Mouse (Mus musculus) urinary bladder, adult 2 months (tissue): ENCODE data around the gene Gm10944. TPM values are rescaled to one million over a fixed set of nuclear protein-coding genes. Genes with fewer than 3 reads are reported as not detected.

ENCODE experiments used
- DNase-seq: peaks from one replicate; pipeline ENCODE4 v3.0.0; 2022; ENCODE audit warnings: low spot score
- polyA plus RNA-seq: library from polyadenylated mRNA; depleted of rRNA; stranded (reverse); fragments of >200 nt; gene quantifications from 2 replicates; pipeline ENCODE4 v1.2.3, GENCODE M21; 2012; rRNA removed

Gene Gm10944
- polyA plus RNA-seq = not detected in 2 replicates

DNA sequence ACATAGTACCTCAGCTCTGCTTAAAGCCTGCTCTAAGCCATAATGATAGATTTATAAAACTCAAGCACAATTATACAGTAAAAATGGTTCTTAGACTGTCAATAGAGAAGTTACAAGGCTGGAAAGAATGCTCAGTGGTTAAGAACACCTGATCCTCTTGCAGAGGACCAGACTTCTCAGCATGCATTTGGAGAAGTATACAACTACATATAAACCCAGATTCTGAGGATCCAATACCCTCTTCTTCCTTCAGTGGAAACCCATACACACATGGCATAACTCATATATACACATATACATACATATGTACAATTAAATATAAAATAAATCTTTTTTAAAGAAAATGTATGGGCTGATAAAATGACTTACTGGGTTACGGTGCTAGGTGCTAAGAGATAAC is at the start of gene Gm10944:
Gm10944 (plus strand) TSS at position 301 of the 400 bp plus-strand sequence.
- no peak for DNase-seq

DNA sequence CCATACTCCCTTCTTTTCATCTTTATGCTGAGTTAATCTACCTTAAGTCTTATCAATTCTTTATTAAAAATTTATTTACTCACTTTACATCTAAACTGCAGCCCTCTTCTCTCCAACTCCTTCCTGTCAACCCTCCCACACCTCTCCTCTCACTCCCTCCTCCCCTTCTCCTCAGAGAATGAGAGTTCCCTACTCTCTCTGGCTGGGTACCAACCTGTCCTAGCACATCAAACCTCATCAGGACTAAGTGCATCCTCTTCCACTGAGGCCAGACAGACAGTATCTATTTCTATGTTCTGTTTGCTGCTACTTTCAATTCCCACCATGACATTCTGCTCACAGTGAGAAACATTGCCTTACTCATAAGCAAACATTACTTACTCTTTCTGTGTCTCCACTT is 25.2 kb upstream of the Gm10944 start:
- no peak for DNase-seq

DNA sequence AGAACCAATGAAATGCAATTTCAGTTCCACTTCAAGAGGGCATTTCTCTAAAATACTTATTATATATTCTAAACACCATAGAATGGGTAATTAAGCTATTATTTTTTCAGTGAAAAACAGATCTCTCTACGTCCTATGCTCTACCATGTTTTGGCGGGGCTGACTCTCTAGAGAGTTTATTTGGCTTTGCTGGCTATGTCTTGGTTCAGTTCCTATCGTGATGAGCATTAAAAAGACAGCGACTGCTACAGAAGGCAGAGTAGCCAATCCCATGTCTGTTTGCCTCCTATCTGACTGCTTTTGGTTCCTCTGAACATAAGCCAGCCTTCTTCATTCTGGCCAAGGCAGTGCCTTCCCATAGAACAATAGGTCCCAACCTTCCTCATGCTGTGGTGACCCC is 24.5 kb upstream of the Gm10944 start:
- no peak for DNase-seq

DNA sequence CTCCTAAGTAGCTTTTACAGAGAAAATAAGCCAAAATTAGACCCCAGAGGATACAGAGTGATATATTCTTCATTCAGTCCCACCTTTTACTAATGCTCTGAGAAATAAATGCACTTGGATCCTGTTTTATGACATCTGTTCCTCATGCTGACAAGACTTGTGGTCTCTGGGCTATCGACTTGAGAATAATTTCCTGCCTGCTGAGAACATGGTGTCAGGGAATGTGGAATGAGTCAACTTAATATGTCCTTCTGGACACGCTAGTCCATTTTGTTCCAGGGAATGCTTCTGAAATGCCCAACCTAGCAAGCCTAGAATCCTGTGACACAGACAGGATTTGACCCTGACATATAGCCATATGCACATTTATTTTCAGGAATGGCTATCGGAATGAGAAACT is 22.0 kb upstream of the Gm10944 start:
- no peak for DNase-seq

DNA sequence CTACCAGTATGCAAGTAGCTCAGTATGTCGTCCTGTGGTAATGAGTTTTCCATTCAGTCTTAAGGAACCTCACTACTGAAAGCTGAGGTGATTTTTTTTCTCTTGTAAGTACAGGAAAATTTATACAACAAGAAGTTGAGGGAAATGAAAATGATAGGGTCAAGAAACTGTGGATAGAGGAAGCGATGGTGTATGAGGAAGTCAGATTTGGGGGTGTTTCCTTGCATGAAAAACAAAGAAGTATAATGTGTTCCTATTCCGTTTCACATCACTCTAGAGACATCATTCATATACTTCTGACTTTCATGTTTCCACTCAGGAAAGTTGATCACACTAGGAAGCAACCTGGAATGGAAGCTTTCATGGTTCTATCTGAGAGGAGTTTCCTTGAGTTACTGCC is 21.2 kb upstream of the Gm10944 start:
- no peak for DNase-seq

DNA sequence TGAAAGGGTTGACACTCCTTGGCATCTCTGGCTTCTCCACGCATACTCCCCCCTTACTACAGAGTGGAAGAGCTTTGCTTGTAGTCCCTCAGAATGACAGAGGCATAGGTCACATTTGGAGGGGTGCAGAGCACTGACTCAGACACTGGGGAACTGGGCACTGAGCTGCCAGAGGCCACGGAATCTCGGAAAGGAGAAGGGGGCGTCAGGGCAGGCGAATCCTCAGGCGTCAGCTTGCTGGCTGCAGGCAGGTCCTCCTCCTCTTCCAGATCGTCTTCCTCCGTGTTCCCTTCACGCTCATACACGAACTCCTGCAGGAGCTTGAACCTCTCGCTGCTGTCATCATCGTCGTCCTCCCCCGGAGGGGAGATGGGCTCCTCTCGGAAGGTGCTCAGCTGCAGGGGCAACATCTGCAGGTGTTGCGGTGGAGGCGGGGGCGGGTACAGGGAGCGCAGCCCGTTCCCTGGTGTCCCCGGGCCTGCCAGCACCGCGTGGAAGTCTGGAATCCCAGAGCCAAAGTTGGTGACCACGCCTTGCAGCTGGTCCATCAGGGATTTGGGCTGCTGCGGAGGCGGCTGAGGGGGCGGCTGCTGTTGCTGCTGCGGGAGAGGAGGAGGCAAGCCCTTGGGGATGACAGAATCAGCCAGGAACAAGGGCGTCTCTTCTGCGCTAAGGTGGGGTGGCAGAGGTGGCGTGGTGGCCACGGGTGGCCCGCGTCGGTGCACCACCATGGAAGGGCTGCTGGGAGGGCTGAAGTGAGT is 7.9 kb downstream of the Gm10944 start:
- DNase-seq = no peak

DNA sequence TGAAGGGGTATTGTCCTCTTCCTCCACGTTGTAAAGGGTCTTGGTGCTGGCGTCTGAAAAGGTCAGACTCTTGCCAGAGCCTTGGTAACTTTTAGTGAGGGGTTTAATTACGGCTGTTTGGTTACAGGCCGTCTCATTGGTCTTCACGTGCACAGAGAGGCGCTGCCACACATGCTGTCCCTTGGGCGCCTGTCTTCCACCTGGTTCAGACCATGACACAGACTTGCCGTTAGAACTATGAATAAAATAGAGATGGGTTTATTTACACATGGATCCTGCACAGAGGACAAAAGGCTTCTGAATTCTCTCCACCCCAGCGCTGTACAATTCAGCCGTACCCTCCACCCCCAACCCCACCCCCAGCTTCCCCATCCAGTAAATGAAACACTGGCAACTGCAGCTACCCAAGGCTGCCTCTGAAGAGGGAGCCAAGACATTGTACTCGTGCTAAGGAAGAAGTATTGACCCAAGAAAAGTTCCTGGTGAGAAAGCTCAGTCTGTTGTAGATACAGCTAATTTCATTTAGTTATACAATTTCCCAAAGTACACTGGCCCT is 8.6 kb downstream of the Gm10944 start:
- no peak for DNase-seq

DNA sequence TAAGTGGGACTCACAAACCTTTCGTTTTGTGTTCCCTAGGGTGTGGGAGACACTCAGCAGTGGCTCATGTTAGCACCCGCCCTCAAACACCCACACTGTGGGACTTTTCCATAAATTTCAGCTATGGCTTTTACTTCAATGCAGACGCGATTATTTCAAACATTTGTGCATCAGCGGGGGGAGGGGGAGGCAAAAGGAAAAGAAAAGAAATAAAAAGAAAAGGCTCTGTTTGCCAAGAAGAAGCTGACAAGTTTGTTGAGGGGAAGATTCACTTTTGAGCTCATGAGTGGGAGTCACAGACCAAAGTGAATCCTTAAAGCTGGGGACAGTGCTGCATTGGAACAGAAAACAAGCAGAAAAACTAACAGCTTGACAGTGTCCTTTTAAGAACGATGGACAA is 16.3 kb downstream of the Gm10944 start:
- DNase-seq = no peak

DNA sequence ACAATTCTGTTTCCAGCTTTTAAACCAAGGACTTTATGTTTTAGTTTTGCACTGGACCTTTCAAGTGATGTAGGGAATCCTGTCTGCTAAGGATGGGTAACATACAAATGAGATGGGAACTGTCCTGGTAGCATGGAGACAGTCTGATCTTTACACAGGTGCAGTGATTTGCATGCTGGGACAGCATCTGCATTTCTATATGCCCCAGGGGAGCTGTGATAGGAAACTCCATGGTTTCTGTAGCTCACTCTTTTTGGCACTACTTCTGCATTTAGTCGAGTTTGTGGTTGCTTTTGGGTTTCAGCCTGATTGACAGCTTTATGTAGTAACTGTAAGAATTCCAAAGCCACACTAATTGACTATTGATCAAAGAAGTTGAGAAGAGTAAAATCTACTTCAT is 19.8 kb downstream of the Gm10944 start:
- no peak for DNase-seq

DNA sequence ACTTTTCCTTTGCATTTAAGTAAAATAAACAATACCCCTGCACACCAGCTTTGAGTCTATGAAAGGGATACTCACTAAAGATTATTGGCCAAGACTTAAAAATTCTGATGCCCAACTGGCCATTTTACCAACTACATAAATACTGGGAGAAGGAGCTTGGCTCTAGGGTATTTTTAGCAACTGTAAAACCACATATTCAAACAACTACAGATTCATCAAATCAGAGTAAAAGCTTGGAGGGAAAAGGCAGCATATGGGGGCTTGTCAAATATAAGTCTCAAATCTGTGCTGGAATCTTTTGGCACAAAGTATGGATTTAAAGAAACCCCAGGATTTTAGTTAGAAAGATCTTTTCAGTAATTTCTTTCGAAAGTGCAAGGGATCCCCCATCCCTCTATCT is 20.2 kb downstream of the Gm10944 start:
- no peak for DNase-seq

DNA sequence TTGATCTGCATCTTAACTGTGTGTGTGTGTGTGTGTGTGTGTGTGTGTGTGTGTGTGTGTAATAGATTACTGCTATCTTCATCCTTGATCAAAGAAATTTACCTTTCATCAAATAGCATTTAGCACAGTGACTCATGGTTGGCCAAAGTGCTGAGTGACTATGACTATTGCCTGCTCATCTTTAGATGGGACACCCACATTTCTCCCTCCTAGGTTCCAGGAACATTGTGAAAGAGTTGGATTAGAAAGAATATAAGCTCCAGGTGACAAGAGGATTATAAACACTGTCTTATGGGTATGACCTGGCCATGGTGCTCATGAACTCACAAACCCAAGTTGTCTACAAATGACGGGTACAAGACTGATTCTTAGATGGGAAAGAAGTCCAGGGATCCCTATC is 26.9 kb downstream of the Gm10944 start:
- no peak for DNase-seq

DNA sequence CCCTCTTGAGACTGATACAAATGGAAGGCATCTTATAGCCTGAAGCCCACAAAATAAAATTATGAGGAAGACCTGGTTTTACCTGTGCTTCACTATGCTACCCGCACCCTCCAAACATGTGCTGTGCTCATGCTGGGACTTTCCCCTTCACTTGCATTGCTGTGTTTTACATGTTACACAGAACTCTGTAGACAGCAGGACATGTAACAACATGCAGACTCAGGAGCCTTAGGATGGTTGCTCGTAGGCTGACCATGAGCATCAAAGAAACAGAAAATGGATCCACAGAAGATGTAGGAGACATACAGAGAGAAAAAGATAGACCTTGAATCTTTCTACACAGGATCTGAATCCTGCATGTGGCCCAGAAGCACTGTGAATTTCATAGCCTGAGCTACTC is 29.2 kb downstream of the Gm10944 start:
- DNase-seq = no peak

DNA sequence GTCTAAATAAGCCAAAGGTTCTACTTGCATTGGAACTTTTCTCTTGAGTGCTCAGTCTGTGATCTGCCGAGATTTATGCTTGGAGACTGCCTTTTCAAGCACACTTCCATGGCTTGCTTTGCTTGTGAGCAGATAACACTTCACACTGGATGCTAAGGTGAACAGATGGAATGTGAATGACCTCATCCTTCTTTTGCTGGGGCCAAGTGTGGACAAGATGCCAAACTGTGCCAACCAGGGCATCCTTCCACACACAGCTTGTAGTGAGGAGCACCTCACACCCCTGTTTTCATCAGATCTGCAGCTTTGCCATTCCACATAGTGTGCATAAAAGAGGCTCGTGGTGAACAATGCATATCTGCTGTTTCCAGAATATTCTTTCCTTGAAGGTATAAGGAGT is 29.7 kb downstream of the Gm10944 start:
- DNase-seq = no peak

DNA sequence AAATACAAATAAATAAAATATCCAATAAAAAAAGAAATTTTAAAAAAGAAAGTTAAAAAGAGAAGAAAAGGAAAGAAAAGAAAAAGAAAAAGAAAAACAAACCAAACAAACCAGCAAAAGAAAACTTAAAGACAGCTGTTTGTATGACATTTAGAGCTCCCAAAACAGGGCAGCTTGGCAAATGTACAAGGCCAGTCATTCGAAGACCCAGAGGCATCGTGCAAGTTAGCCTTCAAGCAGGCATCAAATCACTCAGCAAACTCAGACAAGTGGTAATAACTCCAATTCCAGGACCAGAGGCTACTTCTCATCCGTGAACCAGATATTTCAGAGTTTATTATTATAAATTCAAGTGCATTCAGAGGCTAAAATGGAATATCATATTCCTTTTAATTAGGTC is 45.4 kb downstream of the Gm10944 start:
- no peak for DNase-seq

Other genes starting within 250 kb of the Gm10944 start
- gene Adgb, start 209.0 kb upstream of the Gm10944 start, polyA plus RNA-seq = 0.40 and 0.58 TPM in 2 replicates
- 10.8 and 11.1 TPM in 2 replicates for gene Rab32, start 123.1 kb upstream of the Gm10944 start, polyA plus RNA-seq